15 mouse cellular contexts compared by ENCODE assay signal in the genomic region with DNA sequence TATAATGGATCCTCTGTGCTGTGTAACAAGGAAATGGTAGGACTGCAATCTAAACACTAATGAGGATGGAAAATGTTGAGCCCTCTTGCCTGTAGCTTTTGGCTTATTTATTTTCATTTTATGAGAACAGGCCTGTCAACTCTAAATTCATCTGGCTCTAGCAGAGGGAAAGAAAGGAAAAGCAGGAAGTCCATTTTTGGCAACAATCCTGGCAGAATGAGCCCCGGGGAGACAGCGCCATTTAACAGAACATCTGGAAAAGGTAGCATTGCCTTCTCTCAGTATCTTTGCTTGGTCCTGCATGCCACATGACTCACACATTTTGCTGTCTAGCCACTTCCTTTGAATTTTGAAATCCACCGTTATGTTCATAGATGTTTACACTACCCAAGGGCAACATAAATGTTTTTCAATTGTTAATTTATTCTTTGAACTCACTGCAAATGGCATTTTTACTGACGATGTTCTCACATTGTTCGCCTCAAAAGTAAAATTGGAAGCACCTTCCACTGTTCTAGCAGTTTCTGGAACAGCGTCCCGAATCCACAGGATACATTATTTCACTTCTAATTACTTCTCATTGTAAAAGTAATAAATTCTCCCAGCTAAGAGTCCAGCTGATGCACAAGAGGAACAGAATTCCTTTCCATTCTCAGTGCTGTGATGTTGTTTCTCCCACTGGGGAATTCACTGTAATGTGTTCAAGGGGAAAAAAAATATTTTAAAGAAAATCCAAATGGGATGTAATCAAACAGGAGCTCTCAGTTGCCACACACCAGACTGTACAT.
DNase-seq lines count a peak whose midpoint lies in the region; ATAC-seq lines count a peak whose summit lies in the region.
"Had no signal": no experiment of that assay in that cellular context is flagged by ENCODE, and none has a peak within 500 bp of the region (broad histone marks: within the 10 kb centered on the region; RNA-seq: fewer than 3 reads in every experiment).

No protein-coding gene starts in this region.

- no peaks in the 10 kb centered on the region for H3K36me3 ChIP-seq in heart, embryonic 11.5 days (ENCODE audit: control insufficient read depth, insufficient read depth, low read length)
- peaks cover 10% of the 10 kb centered on the region; the same call in 1 of the 2 replicates for H3K36me3 ChIP-seq in limb, embryonic 12.5 days
- H3K36me3 ChIP-seq in limb, embryonic 10.5 days: no peaks in the 10 kb centered on the region
- no peaks in the 10 kb centered on the region for H3K36me3 ChIP-seq in forebrain, embryonic 11.5 days (ENCODE audit: control insufficient read depth, insufficient read depth, low read length)
- H3K36me3 ChIP-seq: hindbrain, embryonic 15.5 days had no signal

- no peak overlapping the region for H3K4me2 ChIP-seq in heart, embryonic 11.5 days
- no peak overlapping the region for H3K4me2 ChIP-seq in limb, embryonic 12.5 days
- no peak overlapping the region for H3K4me2 ChIP-seq in forebrain, embryonic 11.5 days (ENCODE audit: low read depth, low read length, severe bottlenecking)
- H3K4me2 ChIP-seq: hindbrain, embryonic 15.5 days; liver, embryonic 11.5 days had no signal

- no peaks in the 10 kb centered on the region for H3K27me3 ChIP-seq in heart, embryonic 11.5 days (ENCODE audit: control insufficient read depth, insufficient read depth, low read length)
- H3K27me3 ChIP-seq in limb, embryonic 12.5 days: no peaks in the 10 kb centered on the region
- no peaks in the 10 kb centered on the region for H3K27me3 ChIP-seq in limb, embryonic 10.5 days (ENCODE audit: low read depth, poor library complexity, severe bottlenecking)
- H3K27me3 ChIP-seq in forebrain, embryonic 11.5 days (ENCODE audit: control insufficient read depth, insufficient read depth, low read length): no peaks in the 10 kb centered on the region
- H3K27me3 ChIP-seq: hindbrain, embryonic 15.5 days; megakaryocyte, embryonic 14.5 days had no signal

- peak; percentile 43 to 44 for DNase-seq in heart, adult 18-20 months
- DNase-seq in limb, embryonic 10.5 days (ENCODE audit: low spot score): no peak
- DNase-seq in adipocyte (ENCODE audit: low spot score): peak; percentile 64
- peak; percentile 25 for DNase-seq in heart, postnatal 4 days
- DNase-seq in forebrain, embryonic 11.5 days (ENCODE audit: low spot score): no peak
- DNase-seq in thymus, postnatal 0 days (ENCODE audit: low spot score): no peak
- DNase-seq: cerebellum, adult 9-10 months; layer of hippocampus, postnatal 36 days; thymus, postnatal 14 days had no signal

- H3K9me3 ChIP-seq in heart, embryonic 11.5 days (replicated peaks; ENCODE audit: control insufficient read depth, low read length): no peaks in the 10 kb centered on the region
- no peaks in the 10 kb centered on the region for H3K9me3 ChIP-seq in limb, embryonic 12.5 days
- H3K9me3 ChIP-seq in limb, embryonic 10.5 days (replicated peaks): no peaks in the 10 kb centered on the region
- H3K9me3 ChIP-seq in forebrain, embryonic 11.5 days (ENCODE audit: control insufficient read depth, low read length): no peaks in the 10 kb centered on the region
- H3K9me3 ChIP-seq: hindbrain, embryonic 15.5 days; megakaryocyte, embryonic 14.5 days had no signal

- WGBS in heart, embryonic 11.5 days (ENCODE audit: insufficient replicate concordance): 72% methylated on average over 7 of the region's 7 CpGs
- 31% methylated on average over 7 of the region's 7 CpGs for WGBS in limb, embryonic 12.5 days
- 68% methylated on average over 7 of the region's 7 CpGs for WGBS in limb, embryonic 10.5 days
- WGBS in forebrain, embryonic 11.5 days: 87% methylated on average over 7 of the region's 7 CpGs

- H3K4me1 ChIP-seq in heart, embryonic 11.5 days (ENCODE audit: control insufficient read depth, insufficient read depth, low read length): no peaks in the 10 kb centered on the region
- peaks cover 12% of the 10 kb centered on the region for H3K4me1 ChIP-seq in limb, embryonic 12.5 days (replicated peaks)
- H3K4me1 ChIP-seq in limb, embryonic 10.5 days: peaks cover 11% of the 10 kb centered on the region
- no peaks in the 10 kb centered on the region for H3K4me1 ChIP-seq in forebrain, embryonic 11.5 days (replicated peaks; ENCODE audit: control insufficient read depth, insufficient read depth, low read length)
- H3K4me1 ChIP-seq: hindbrain, embryonic 15.5 days had no signal

- no peak overlapping the region for H3K4me3 ChIP-seq in heart, embryonic 11.5 days (ENCODE audit: low read depth, low read length)
- no peak overlapping the region for H3K4me3 ChIP-seq in limb, embryonic 12.5 days (replicated peaks)
- H3K4me3 ChIP-seq in limb, embryonic 10.5 days: no peak overlapping the region
- H3K4me3 ChIP-seq in forebrain, embryonic 11.5 days (ENCODE audit: low read depth, low read length): no peak overlapping the region
- H3K4me3 ChIP-seq: hindbrain, embryonic 15.5 days; megakaryocyte, embryonic 14.5 days; myocyte had no signal

- no peak overlapping the region for H3K9ac ChIP-seq in heart, embryonic 11.5 days (ENCODE audit: low read depth, low read length)
- no peak overlapping the region for H3K9ac ChIP-seq in limb, embryonic 12.5 days (replicated peaks)
- H3K9ac ChIP-seq in forebrain, embryonic 11.5 days (ENCODE audit: low read length): no peak overlapping the region
- H3K9ac ChIP-seq: hindbrain, embryonic 15.5 days had no signal

- no peak overlapping the region for H3K27ac ChIP-seq in heart, embryonic 11.5 days (ENCODE audit: low read depth, low read length)
- H3K27ac ChIP-seq in limb, embryonic 12.5 days: peak overlapping the region; percentile 53
- no peak overlapping the region for H3K27ac ChIP-seq in limb, embryonic 10.5 days
- no peak overlapping the region for H3K27ac ChIP-seq in forebrain, embryonic 11.5 days (ENCODE audit: low read depth, low read length)
- H3K27ac ChIP-seq: hindbrain, embryonic 15.5 days had no signal

- ATAC-seq in heart, embryonic 11.5 days (replicated peaks; ENCODE audit: insufficient number of reproducible peaks, low FRiP score, low TSS enrichment): no peak
- 0 out of 2 replicates have a peak, but pooled peaks have one; percentile 15 for ATAC-seq in limb, embryonic 12.5 days (ENCODE audit: insufficient number of reproducible peaks, insufficient read depth, low FRiP score, low TSS enrichment, low read depth)
- no peak for ATAC-seq in forebrain, embryonic 11.5 days (replicated peaks; ENCODE audit: low FRiP score)

Comparison
In these comparisons a context has a peak if more than half of its experiments do, and no peak if none do; other contexts are left out.
1. DNase-seq: peak in heart, adult 18-20 months (2 of 2), adipocyte (single experiment) and heart, postnatal 4 days (single experiment); none in limb, embryonic 10.5 days (single experiment), forebrain, embryonic 11.5 days (single experiment) and thymus, postnatal 0 days (single experiment).